Mouse (Mus musculus): Measurements from ENCODE around the gene Ambp.
A peak's percentile ranks its signal among the peaks of the same experiment; 100 is the strongest.

Ambp gene

GRCm38 (mm10) chr4:63154699-63155098 lies at the start of gene Ambp:
Ambp (minus strand) TSS chr4:63154799.
- no peak for DNase-seq

- DNase-seq = no peak
Measured at GRCm38 (mm10) chr4:63203874-63204273, 49.3 kb upstream of the Ambp start.

GRCm38 (mm10) chr4:63199366-63199765 lies 44.8 kb upstream of the Ambp start:
- DNase-seq = no peak

GRCm38 (mm10) chr4:63194366-63194765 lies 39.8 kb upstream of the Ambp start:
- no peak for DNase-seq

DNA sequence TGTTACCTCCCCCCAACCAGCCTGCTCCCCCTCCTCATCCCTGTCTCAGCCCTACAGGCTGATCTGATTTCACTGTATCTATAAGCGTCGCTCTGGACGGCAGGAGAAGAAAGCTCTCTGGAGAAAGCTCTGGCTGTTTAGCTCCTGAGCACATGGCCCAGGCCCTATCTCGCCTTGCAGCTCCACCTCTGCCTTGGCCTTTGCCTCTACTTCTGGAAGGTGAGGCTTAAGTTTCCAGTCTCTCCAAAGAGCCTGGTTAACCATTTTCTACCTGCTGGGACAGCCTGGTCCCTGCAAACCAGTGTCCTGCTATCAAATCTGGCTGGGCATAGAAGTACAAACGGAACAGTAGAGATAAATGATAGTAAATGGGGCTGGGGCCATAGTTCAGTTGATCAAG lies 37.0 kb upstream of the Ambp start:
- DNase-seq = no peak

DNA sequence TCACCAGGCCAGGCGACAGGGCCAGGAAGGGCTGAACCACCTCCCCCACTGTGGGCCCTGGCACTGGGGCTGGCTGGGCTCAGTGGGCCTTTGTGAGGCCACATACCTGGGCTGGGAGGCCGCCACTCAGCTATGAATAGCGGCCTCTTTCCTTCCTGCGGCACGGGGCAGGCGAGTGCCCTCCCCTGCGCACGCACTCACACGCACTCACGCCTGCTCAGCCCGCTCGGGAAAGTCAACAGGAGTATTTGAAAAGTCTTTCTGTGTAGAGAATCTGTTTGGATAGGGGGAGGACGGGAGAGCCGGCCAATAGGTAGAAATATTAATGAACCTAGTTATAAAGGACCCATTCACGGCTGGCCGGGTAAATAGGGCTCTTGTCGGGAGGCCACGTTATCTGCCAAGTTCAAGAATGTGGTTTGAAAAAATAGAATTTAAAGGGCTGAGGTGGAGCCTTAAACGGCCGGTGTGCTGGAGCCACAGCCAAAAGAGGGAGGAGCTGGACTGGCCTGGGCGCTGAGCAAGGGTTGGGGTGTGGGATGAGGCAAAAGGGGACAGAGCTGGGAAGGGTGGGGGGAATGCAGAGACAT lies 31.8 kb upstream of the Ambp start:
- no peak for DNase-seq

DNA sequence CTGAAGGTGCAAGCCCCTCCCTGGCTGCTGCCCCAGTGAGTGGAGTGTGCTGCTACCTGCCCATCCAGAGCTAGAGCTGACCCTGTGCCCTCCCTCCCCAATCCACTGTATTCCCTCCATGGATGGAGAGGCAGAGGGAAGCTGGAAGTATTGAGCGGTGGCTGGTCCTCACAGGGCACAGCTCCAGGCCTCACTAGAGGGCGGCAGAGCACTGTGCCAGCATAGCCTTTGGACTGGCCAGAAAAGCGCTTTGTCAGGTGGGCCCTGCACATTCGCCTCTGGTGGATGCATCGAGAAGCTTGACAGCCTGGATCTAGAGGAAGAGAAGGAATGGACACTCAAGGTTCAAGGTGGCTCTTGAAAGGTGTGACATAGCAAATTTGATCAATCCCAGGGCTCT lies 27.0 kb upstream of the Ambp start:
- peak; percentile 52 for DNase-seq

DNA sequence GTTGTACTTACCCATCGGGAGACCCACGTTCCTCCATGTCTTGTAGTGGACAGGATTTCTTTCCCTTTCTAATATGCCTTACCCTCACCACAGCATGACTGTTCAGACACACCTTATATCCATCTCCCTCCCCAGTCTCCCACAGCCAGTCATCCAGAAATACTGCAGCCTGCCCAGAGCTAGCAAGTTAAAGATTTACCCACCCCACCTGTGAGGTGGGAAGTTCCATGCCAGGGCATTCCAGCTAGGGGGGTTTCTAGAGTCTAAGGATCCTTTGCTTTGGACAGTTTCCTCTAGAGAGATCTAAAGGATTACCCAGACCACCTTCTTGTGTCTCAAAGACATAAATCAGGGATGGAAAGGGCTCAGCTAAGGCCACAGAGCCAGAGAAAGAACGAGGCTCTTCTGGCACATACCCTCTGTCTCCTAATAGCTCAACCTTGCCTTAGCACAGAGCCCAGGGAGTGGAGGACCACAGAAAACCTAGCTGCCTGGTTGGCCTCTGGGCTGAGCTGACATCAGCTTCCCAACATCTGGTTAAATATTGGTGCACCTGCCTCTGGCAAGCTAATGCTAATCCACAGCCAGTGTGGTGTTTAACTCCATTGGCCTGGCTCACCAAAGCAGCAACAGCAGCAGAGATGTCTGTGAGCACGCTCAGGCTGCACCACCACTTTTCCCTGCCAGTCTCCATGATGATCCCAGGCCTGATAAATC lies 17.5 kb upstream of the Ambp start, which contains the start of gene Kif12:
TSS of gene Kif12 (minus strand) at position 163 of the 717 bp plus-strand sequence.
- no peak for DNase-seq

GRCm38 (mm10) chr4:63171122-63171521 lies 16.5 kb upstream of the Ambp start:
- no peak for DNase-seq

- no peak for DNase-seq
Measured at GRCm38 (mm10) chr4:63170061-63170460, 15.5 kb upstream of the Ambp start.

DNA sequence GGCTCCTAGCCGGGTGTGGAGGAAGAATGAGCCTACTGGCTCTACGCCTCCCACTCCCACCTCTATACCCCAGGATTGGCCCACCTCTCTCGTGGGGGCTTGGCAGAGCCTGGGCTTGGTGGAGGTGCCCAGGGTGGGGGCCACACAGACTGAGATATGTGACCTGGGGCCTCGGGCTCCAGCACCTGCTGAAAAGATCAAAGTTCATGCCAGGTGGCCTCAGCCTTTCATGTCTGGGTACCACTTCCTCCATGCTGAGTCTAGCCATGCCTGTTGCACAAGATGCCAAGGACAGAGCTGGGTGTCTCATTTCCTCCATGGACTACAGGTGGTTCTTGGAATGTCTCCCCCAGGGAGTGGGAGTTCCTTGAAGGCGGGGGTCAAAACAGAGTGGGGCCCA lies 11.7 kb upstream of the Ambp start:
- DNase-seq = no peak

GRCm38 (mm10) chr4:63165636-63166035 lies 11.0 kb upstream of the Ambp start:
- DNase-seq = no peak

DNA sequence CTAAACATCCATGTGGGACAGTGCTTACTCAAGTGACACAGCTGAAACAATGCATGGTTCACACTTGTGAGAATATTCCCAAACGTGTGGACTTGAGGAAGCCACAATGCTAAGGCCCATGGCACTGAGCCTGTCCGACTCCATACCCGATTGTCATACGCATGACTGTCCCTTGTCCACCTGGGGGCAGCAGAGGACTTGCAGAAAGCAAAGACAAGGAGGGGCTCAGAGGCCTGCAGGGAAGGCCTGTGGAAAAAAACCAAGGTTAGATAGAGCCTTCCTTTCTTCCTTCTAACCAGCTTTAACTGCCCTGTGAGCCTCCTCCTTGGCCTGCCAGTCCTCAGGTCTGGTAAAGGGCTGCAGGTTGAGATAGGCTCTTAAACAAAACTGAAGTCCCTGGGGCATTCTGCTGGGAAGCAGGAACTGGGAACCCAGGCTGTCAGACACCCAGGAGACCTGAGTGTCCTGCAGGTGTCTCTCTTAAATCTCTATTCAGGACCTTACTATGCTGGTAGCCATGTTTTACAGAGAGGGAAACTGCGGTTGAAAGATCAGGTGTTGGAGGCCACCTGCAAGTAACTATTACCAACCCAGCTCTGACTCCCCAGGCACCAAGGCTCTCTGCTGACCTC lies 4.5 kb upstream of the Ambp start:
- peak; percentile 84 for DNase-seq

DNA sequence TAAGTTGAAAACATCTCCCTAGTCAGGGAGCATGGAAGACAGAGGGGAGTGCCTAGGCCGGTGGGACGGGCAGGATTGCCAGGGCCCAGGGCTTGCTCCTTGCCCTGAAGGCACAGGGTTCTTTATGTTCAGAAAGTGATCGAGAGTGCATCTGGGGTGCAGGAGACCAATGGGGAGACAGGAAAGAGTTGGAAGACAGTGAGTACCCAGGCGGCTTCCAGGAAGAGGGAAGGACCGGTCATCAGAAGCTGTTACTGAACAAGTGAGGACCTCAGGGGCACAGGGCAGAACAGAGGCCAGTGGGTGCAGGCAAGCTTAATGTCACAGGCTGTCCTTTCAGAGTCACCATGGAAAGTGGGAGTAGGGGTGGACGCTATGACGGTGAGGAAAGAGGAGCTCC lies 3.6 kb upstream of the Ambp start:
- DNase-seq = no peak

DNA sequence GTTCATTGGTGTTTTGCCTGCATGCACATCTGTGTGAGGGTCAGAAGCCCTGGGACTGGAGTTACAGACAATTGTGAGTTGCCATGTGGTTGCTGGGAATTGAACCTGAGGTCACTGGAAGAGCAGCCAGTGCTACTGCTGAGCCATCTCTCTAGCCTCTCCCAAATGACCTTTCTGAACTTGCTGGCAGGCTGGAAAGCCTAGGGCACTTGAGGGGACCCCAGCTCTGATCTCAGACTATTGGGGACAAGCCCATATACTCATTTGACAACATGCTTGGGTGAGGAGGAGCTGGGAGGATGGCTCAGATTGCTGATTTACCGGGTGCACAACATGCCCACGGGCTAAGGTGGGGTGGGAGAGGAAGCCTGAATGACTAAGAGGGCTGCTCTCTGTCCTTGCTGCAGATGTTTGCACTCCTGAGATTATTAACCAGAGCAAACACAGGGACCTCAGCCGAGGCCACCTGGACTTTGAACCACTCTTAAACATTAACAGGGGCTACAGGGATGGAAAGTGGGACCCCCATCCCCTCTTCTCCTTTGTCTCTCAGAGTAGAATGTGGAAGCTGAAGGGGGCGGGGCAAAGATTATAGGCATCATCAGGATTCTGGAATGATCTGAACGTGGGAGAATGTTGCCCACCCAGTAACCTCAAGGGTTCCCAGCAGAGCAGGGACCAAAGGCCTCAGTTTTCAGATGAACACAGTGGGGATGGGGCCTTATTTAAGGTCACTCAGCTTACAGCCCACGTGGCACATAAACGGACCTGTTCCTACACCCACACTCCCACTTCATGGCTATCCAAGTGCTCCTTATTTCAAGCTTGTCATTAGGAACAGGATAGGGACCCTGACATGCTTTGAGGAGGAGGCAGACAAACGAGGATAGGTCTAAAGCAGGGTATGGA lies 2.4 kb upstream of the Ambp start:
- no peak for DNase-seq

GRCm38 (mm10) chr4:63155596-63155995 lies 997 bp upstream of the Ambp start:
- no peak for DNase-seq

GRCm38 (mm10) chr4:63154028-63154427 lies 571 bp downstream of the Ambp start:
- DNase-seq = no peak

GRCm38 (mm10) chr4:63151127-63151526 lies 3.5 kb downstream of the Ambp start:
- no peak for DNase-seq

- no peak for DNase-seq
Measured at GRCm38 (mm10) chr4:63147268-63147667, 7.3 kb downstream of the Ambp start.

GRCm38 (mm10) chr4:63129891-63130624 lies 24.5 kb downstream of the Ambp start:
- DNase-seq = no peak

- DNase-seq = peak; percentile 11
Measured at GRCm38 (mm10) chr4:63124861-63125466, 29.6 kb downstream of the Ambp start.
